ENCODE assay signal across 22 mouse cellular contexts in genomic region chr8:90369876-90370275, GRCm38 (mm10). TPM values are rescaled to one million over a fixed set of nuclear protein-coding genes. Genes with fewer than 3 reads are reported as not detected.
DNase-seq lines count a peak whose midpoint lies in the region; ATAC-seq and TF ChIP-seq lines count a peak whose summit lies in the region.
"Had no signal": no experiment of that assay in that cellular context is flagged by ENCODE, and none has a peak within 500 bp of the region (broad histone marks: within the 10 kb centered on the region; RNA-seq: fewer than 3 reads in every experiment).

No protein-coding gene starts in this region.

- peak; percentile 20 for DNase-seq in embryonic facial prominence, embryonic 14.5 days (ENCODE audit: low spot score)
- DNase-seq in embryonic facial prominence, embryonic 10.5 days (ENCODE audit: low spot score): no peak
- DNase-seq in stomach, postnatal 0 days (ENCODE audit: low spot score): peak; percentile 44
- peak; percentile 64 to 80 for DNase-seq in thymus, postnatal 36 days
- DNase-seq in lung, postnatal 14 days: no peak
- no peak for DNase-seq in layer of hippocampus, adult 9-11 months
- DNase-seq: adrenal gland, postnatal 10 days; cerebellum, adult 11-12 months; cerebellum, postnatal 14 days; gastrocnemius, adult 2 months; kidney, adult 18-20 months; lung, embryonic 14.5 days; spleen, adult 18-20 months had no signal

- H3K4me3 ChIP-seq in embryonic facial prominence, embryonic 14.5 days (ENCODE audit: low read depth, low read length): no peak overlapping the region
- H3K4me3 ChIP-seq in embryonic facial prominence, embryonic 10.5 days: no peak overlapping the region
- H3K4me3 ChIP-seq in intestine, embryonic 15.5 days (replicated peaks): no peak overlapping the region
- H3K4me3 ChIP-seq in stomach, postnatal 0 days (ENCODE audit: low read depth, low read length): no peak overlapping the region
- no peak overlapping the region for H3K4me3 ChIP-seq in neural tube, embryonic 15.5 days (replicated peaks)
- H3K4me3 ChIP-seq: forebrain, embryonic 10.5 days; gastrocnemius, adult 2 months; heart, embryonic 12.5 days; hindbrain, embryonic 15.5 days; liver, embryonic 12.5 days had no signal

- H3K4me2 ChIP-seq in embryonic facial prominence, embryonic 14.5 days (ENCODE audit: low read depth, low read length): no peak overlapping the region
- no peak overlapping the region for H3K4me2 ChIP-seq in intestine, embryonic 15.5 days (replicated peaks)
- no peak overlapping the region for H3K4me2 ChIP-seq in stomach, postnatal 0 days (replicated peaks; ENCODE audit: low read depth)
- no peak overlapping the region for H3K4me2 ChIP-seq in neural tube, embryonic 15.5 days
- H3K4me2 ChIP-seq: heart, embryonic 12.5 days; hindbrain, embryonic 15.5 days; liver, embryonic 12.5 days; lung, embryonic 14.5 days; midbrain, embryonic 11.5 days had no signal

- 40% methylated on average over 3 of the region's 3 CpGs for WGBS in embryonic facial prominence, embryonic 14.5 days
- 48% methylated on average over 3 of the region's 3 CpGs for WGBS in embryonic facial prominence, embryonic 10.5 days
- whole genome bisulfite sequencing in intestine, embryonic 15.5 days: 6% methylated on average over 3 of the region's 3 CpGs
- 13% methylated on average over 3 of the region's 3 CpGs for WGBS in stomach, postnatal 0 days
- WGBS in neural tube, embryonic 15.5 days: 34% methylated on average over 3 of the region's 3 CpGs

- no peaks in the 10 kb centered on the region for H3K9me3 ChIP-seq in embryonic facial prominence, embryonic 14.5 days (ENCODE audit: control insufficient read depth, low read length)
- H3K9me3 ChIP-seq in embryonic facial prominence, embryonic 10.5 days: no peaks in the 10 kb centered on the region
- H3K9me3 ChIP-seq in intestine, embryonic 15.5 days: no peaks in the 10 kb centered on the region
- no peaks in the 10 kb centered on the region for H3K9me3 ChIP-seq in stomach, postnatal 0 days (ENCODE audit: control insufficient read depth, low read length)
- no peaks in the 10 kb centered on the region for H3K9me3 ChIP-seq in neural tube, embryonic 15.5 days (replicated peaks)
- H3K9me3 ChIP-seq: forebrain, embryonic 10.5 days; heart, embryonic 12.5 days; hindbrain, embryonic 15.5 days; liver, embryonic 12.5 days had no signal

- no peaks in the 10 kb centered on the region for H3K36me3 ChIP-seq in embryonic facial prominence, embryonic 14.5 days (ENCODE audit: control insufficient read depth, insufficient read depth, low read length)
- H3K36me3 ChIP-seq in embryonic facial prominence, embryonic 10.5 days (replicated peaks): no peaks in the 10 kb centered on the region
- H3K36me3 ChIP-seq in intestine, embryonic 15.5 days: no peaks in the 10 kb centered on the region
- no peaks in the 10 kb centered on the region for H3K36me3 ChIP-seq in stomach, postnatal 0 days (ENCODE audit: control insufficient read depth, insufficient read depth, low read length)
- no peaks in the 10 kb centered on the region for H3K36me3 ChIP-seq in neural tube, embryonic 15.5 days
- H3K36me3 ChIP-seq: forebrain, embryonic 10.5 days; heart, embryonic 12.5 days; hindbrain, embryonic 15.5 days; liver, embryonic 12.5 days had no signal

- no peak overlapping the region for H3K27ac ChIP-seq in embryonic facial prominence, embryonic 14.5 days (replicated peaks; ENCODE audit: low read depth, low read length)
- no peak overlapping the region for H3K27ac ChIP-seq in embryonic facial prominence, embryonic 10.5 days (replicated peaks)
- H3K27ac ChIP-seq in intestine, embryonic 15.5 days: no peak overlapping the region
- no peak overlapping the region for H3K27ac ChIP-seq in stomach, postnatal 0 days (replicated peaks)
- no peak overlapping the region for H3K27ac ChIP-seq in neural tube, embryonic 15.5 days (replicated peaks)
- H3K27ac ChIP-seq: forebrain, embryonic 10.5 days; gastrocnemius, adult 2 months; hindbrain, embryonic 15.5 days; kidney, postnatal 0 days; liver, embryonic 12.5 days had no signal

- H3K27me3 ChIP-seq in embryonic facial prominence, embryonic 14.5 days (replicated peaks; ENCODE audit: control insufficient read depth, insufficient read depth, low read length): no peaks in the 10 kb centered on the region
- no peaks in the 10 kb centered on the region for H3K27me3 ChIP-seq in embryonic facial prominence, embryonic 10.5 days (replicated peaks; ENCODE audit: low read depth, poor library complexity, severe bottlenecking)
- H3K27me3 ChIP-seq in intestine, embryonic 15.5 days (replicated peaks): no peaks in the 10 kb centered on the region
- H3K27me3 ChIP-seq in stomach, postnatal 0 days (ENCODE audit: control insufficient read depth, insufficient read depth, low read length): no peaks in the 10 kb centered on the region
- H3K27me3 ChIP-seq in neural tube, embryonic 15.5 days (replicated peaks): no peaks in the 10 kb centered on the region
- H3K27me3 ChIP-seq: heart, embryonic 12.5 days; hindbrain, embryonic 15.5 days; liver, embryonic 12.5 days had no signal

- no peak for ATAC-seq in embryonic facial prominence, embryonic 14.5 days (ENCODE audit: low read depth)
- ATAC-seq in intestine, embryonic 15.5 days: peak; percentile 71
- peak; percentile 35; the same call in 1 of the 2 replicates for ATAC-seq in stomach, postnatal 0 days (ENCODE audit: low FRiP score, low TSS enrichment)
- ATAC-seq in neural tube, embryonic 15.5 days (ENCODE audit: low FRiP score): no peak
- ATAC-seq: liver, embryonic 12.5 days; Patski had no signal

- TF ChIP-seq EP300 in stomach, postnatal 0 days (optimal IDR thresholded peaks at IDR 0.05): no peak

- no peaks in the 10 kb centered on the region for H3K4me1 ChIP-seq in embryonic facial prominence, embryonic 14.5 days (ENCODE audit: control insufficient read depth, insufficient read depth, low read length)
- H3K4me1 ChIP-seq in embryonic facial prominence, embryonic 10.5 days: no peaks in the 10 kb centered on the region
- H3K4me1 ChIP-seq in intestine, embryonic 15.5 days (replicated peaks): 0 out of 2 replicates have a peak, but pooled peaks cover 4% of the 10 kb centered on the region
- peaks cover 2% of the 10 kb centered on the region; the same call in 1 of the 2 replicates for H3K4me1 ChIP-seq in stomach, postnatal 0 days (replicated peaks; ENCODE audit: control insufficient read depth, insufficient read depth)
- H3K4me1 ChIP-seq in neural tube, embryonic 15.5 days: no peaks in the 10 kb centered on the region
- H3K4me1 ChIP-seq: forebrain, embryonic 10.5 days; heart, embryonic 12.5 days; hindbrain, embryonic 15.5 days; liver, embryonic 12.5 days had no signal

- no peak for TF ChIP-seq CTCF in stomach, postnatal 0 days (IDR thresholded peaks at IDR 0.05; ENCODE audit: low read depth)

- no peak overlapping the region for H3K9ac ChIP-seq in embryonic facial prominence, embryonic 14.5 days (ENCODE audit: low read depth, low read length)
- H3K9ac ChIP-seq in intestine, embryonic 15.5 days: no peak overlapping the region
- no peak overlapping the region for H3K9ac ChIP-seq in stomach, postnatal 0 days (ENCODE audit: low read length)
- no peak overlapping the region for H3K9ac ChIP-seq in neural tube, embryonic 15.5 days (replicated peaks)
- H3K9ac ChIP-seq: heart, embryonic 12.5 days; hindbrain, embryonic 15.5 days; liver, embryonic 12.5 days; lung, embryonic 14.5 days had no signal

RNA-seq across cellular contexts. Expression of gene Tox3, which starts 21.7 kb away (rescaled TPM):
- polyA plus RNA-seq in embryonic facial prominence, embryonic 14.5 days (2014; fragmentation: Nextera tagmentation; extraction: Ambion mirVana): 4.9 and 5.2 TPM in 2 replicates
- 7.9 and 9.6 TPM in 2 replicates for polyA plus RNA-seq in embryonic facial prominence, embryonic 10.5 days (2016; fragmentation: Nextera tagmentation; extraction: Ambion mirVana)
- polyA plus RNA-seq in intestine, embryonic 15.5 days (2015; fragmentation: Nextera tagmentation; extraction: Ambion mirVana): 4.8 and 7.0 TPM in 2 replicates
- polyA plus RNA-seq in stomach, postnatal 0 days (2015; fragmentation: Nextera tagmentation; extraction: Ambion mirVana): 5.4 and 7.2 TPM in 2 replicates
- polyA plus RNA-seq in neural tube, embryonic 15.5 days (2015; fragmentation: Nextera tagmentation; extraction: Ambion mirVana): 16.3 and 23.4 TPM in 2 replicates

Comparison
In these comparisons a context has a peak if more than half of its experiments do, and no peak if none do; other contexts are left out.
1. DNase-seq: peak in embryonic facial prominence, embryonic 14.5 days (single experiment), stomach, postnatal 0 days (single experiment) and thymus, postnatal 36 days (2 of 2); none in embryonic facial prominence, embryonic 10.5 days (single experiment), lung, postnatal 14 days (single experiment) and layer of hippocampus, adult 9-11 months (single experiment).
2. ATAC-seq: peak in intestine, embryonic 15.5 days (single experiment) and stomach, postnatal 0 days (single experiment); none in embryonic facial prominence, embryonic 14.5 days (single experiment) and neural tube, embryonic 15.5 days (single experiment).